Mouse (Mus musculus) stomach, embryonic 15.5 days (tissue): Measurements from ENCODE around the gene Kiss1. TPM values are rescaled to one million over a fixed set of nuclear protein-coding genes. Genes with fewer than 3 reads are reported as not detected.

Experiments
- ATAC-seq: fragments of 200-750 bp; cut with Nextera tagmentation; 2 replicates; pipeline ENCODE4 v1.8.0; 2017; ENCODE audit warnings: low read depth, moderate number of reproducible peaks, moderate TSS enrichment; ENCODE audit not compliant: insufficient read depth, low FRiP score
- H3K27ac ChIP-seq: fragments of 300-500 bp; sonication (generic); 2 replicates; pipeline ENCODE4 v1.5.1; 2015; ENCODE audit warnings: mild to moderate bottlenecking, inconsistent platforms
- H3K27me3 ChIP-seq: fragments of 300-500 bp; sonication (generic); replicated peaks from 2 replicates; pipeline ENCODE4 v1.6.1; 2015; ENCODE audit warnings: inconsistent platforms
- H3K36me3 ChIP-seq: fragments of 300-500 bp; sonication (generic); 2 replicates; pipeline ENCODE4 v1.6.1; 2015; ENCODE audit warnings: inconsistent platforms
- H3K4me1 ChIP-seq: fragments of 300-500 bp; sonication (generic); 2 replicates; pipeline ENCODE4 v1.6.1; 2015; ENCODE audit warnings: inconsistent platforms
- H3K4me2 ChIP-seq: fragments of 300-500 bp; sonication (generic); 2 replicates; pipeline ENCODE4 v1.6.1; 2015; ENCODE audit warnings: mild to moderate bottlenecking, inconsistent platforms
- H3K4me3 ChIP-seq: fragments of 300-500 bp; sonication (generic); replicated peaks from 2 replicates; pipeline ENCODE4 v1.5.1; 2015; ENCODE audit warnings: inconsistent platforms
- H3K9ac ChIP-seq: fragments of 300-500 bp; sonication (generic); 2 replicates; pipeline ENCODE4 v1.6.1; 2015; ENCODE audit warnings: inconsistent platforms
- H3K9me3 ChIP-seq: fragments of 300-500 bp; sonication (generic); 2 replicates; pipeline ENCODE4 v1.6.1; 2016; ENCODE audit warnings: inconsistent platforms
- WGBS: fragments of 180-500 bp; shearing (Covaris S2); methylation state at CpG from one replicate; pipeline ENCODE4 v1.1.7; 2015; 5-methylcytosine and 5-hydroxymethylcytosine counted together
- polyA plus RNA-seq: library from polyadenylated mRNA; unstranded; fragments of >200 nt; fragmentation: Nextera tagmentation; extraction: Ambion mirVana; gene quantifications from 2 replicates; pipeline ENCODE4 v1.2.1, GENCODE M21; 2015

Gene Kiss1
- polyA plus RNA-seq, result not detected in 2 replicates

- H3K9ac ChIP-seq, result no peak within 1 kb of the TSS
- H3K9me3 ChIP-seq, result no peaks in the 10 kb centered on the region
- no peak within 1 kb of the TSS for H3K4me3 ChIP-seq
- 79% methylated on average over 13 of the region's 13 CpGs for WGBS
- no peak within 1 kb of the TSS for H3K4me2 ChIP-seq
- H3K27me3 ChIP-seq, result no peaks in the 10 kb centered on the region
- H3K36me3 ChIP-seq, result no peaks in the 10 kb centered on the region
- ATAC-seq, result no peak
- no peak within 1 kb of the TSS for H3K27ac ChIP-seq
- no peaks in the 10 kb centered on the region for H3K4me1 ChIP-seq
Measured at GRCm38 (mm10) chr1:133321267-133321925, at the start of gene Kiss1. Kiss1 (plus strand) TSS chr1:133321875.

- H3K27me3 ChIP-seq, result no peaks in the 10 kb centered on the region
- no peak overlapping the region for H3K4me3 ChIP-seq
- no peaks in the 10 kb centered on the region for H3K4me1 ChIP-seq
- no peaks in the 10 kb centered on the region for H3K9me3 ChIP-seq
- H3K4me2 ChIP-seq, result no peak overlapping the region
- peaks cover 30% of the 10 kb centered on the region for H3K36me3 ChIP-seq
- WGBS, result 91% methylated on average over 19 of the region's 19 CpGs
- no peak overlapping the region for H3K9ac ChIP-seq
- H3K27ac ChIP-seq, result no peak overlapping the region
- ATAC-seq, result no peak
Measured at GRCm38 (mm10) chr1:133274163-133274562, 47.5 kb upstream of the Kiss1 start.

- ATAC-seq, result no peak
- H3K9ac ChIP-seq, result no peak overlapping the region
- no peak overlapping the region for H3K27ac ChIP-seq
- no peaks in the 10 kb centered on the region for H3K9me3 ChIP-seq
- H3K27me3 ChIP-seq, result no peaks in the 10 kb centered on the region
- no peak overlapping the region for H3K4me2 ChIP-seq
- H3K4me1 ChIP-seq, result no peaks in the 10 kb centered on the region
- peaks cover 20% of the 10 kb centered on the region; the same call in 1 of the 2 replicates for H3K36me3 ChIP-seq
- H3K4me3 ChIP-seq, result no peak overlapping the region
- WGBS, result 60% methylated on average over 5 of the region's 5 CpGs
Measured at GRCm38 (mm10) chr1:133276983-133277382, 44.7 kb upstream of the Kiss1 start.

- 75% methylated on average over 6 of the region's 6 CpGs for WGBS
- Histone ChIP-seq H3K4me1 (no peaks in the 10 kb centered on the region), H3K36me3 (peaks cover 16% of the 10 kb centered on the region; the same call in 1 of the 2 replicates), H3K27me3 (no peaks in the 10 kb centered on the region), H3K9me3 (no peaks in the 10 kb centered on the region), H3K27ac (no peak overlapping the region), H3K4me3 (no peak overlapping the region), H3K4me2 (no peak overlapping the region), H3K9ac (no peak overlapping the region)
- ATAC-seq, result no peak
Measured at GRCm38 (mm10) chr1:133278539-133278938, 43.1 kb upstream of the Kiss1 start.

- WGBS, result 63% methylated on average over 15 of the region's 15 CpGs
- Histone ChIP-seq H3K27ac (no peak overlapping the region), H3K9ac (no peak overlapping the region), H3K9me3 (no peaks in the 10 kb centered on the region), H3K4me3 (no peak overlapping the region), H3K4me2 (no peak overlapping the region), H3K36me3 (peaks cover 13% of the 10 kb centered on the region; the same call in 1 of the 2 replicates), H3K27me3 (no peaks in the 10 kb centered on the region), H3K4me1 (no peaks in the 10 kb centered on the region)
- ATAC-seq, result no peak
Measured at GRCm38 (mm10) chr1:133278946-133279631, 42.6 kb upstream of the Kiss1 start.

GRCm38 (mm10) chr1:133279632-133280093 lies 42.0 kb upstream of the Kiss1 start:
- Histone ChIP-seq H3K9ac (no peak overlapping the region), H3K36me3 (peaks cover 7% of the 10 kb centered on the region; the same call in 1 of the 2 replicates), H3K27ac (no peak overlapping the region), H3K4me1 (no peaks in the 10 kb centered on the region), H3K4me2 (no peak overlapping the region), H3K4me3 (no peak overlapping the region), H3K9me3 (no peaks in the 10 kb centered on the region), H3K27me3 (no peaks in the 10 kb centered on the region)
- ATAC-seq, result no peak
- WGBS, result 56% methylated on average over 11 of the region's 11 CpGs

- no peaks in the 10 kb centered on the region for H3K9me3 ChIP-seq
- no peaks in the 10 kb centered on the region for H3K27me3 ChIP-seq
- H3K36me3 ChIP-seq, result peaks cover 6% of the 10 kb centered on the region
- H3K27ac ChIP-seq, result no peak overlapping the region
- ATAC-seq, result no peak
- whole genome bisulfite sequencing, result 91% methylated on average over 2 of the region's 2 CpGs
- H3K9ac ChIP-seq, result no peak overlapping the region
- H3K4me3 ChIP-seq, result no peak overlapping the region
- no peak overlapping the region for H3K4me2 ChIP-seq
- H3K4me1 ChIP-seq, result no peaks in the 10 kb centered on the region
Measured at GRCm38 (mm10) chr1:133280537-133280936, 41.1 kb upstream of the Kiss1 start.

GRCm38 (mm10) chr1:133285907-133286306 lies 35.8 kb upstream of the Kiss1 start:
- 85% methylated on average over 7 of the region's 7 CpGs for WGBS
- no peaks in the 10 kb centered on the region for H3K4me1 ChIP-seq
- no peaks in the 10 kb centered on the region for H3K9me3 ChIP-seq
- no peak overlapping the region for H3K27ac ChIP-seq
- ATAC-seq, result no peak
- H3K4me3 ChIP-seq, result no peak overlapping the region
- no peak overlapping the region for H3K4me2 ChIP-seq
- H3K36me3 ChIP-seq, result peaks cover 8% of the 10 kb centered on the region; the same call in 1 of the 2 replicates
- no peaks in the 10 kb centered on the region for H3K27me3 ChIP-seq
- H3K9ac ChIP-seq, result no peak overlapping the region

GRCm38 (mm10) chr1:133287051-133287450 lies 34.6 kb upstream of the Kiss1 start:
- peaks cover 8% of the 10 kb centered on the region; the same call in 1 of the 2 replicates for H3K36me3 ChIP-seq
- no peaks in the 10 kb centered on the region for H3K27me3 ChIP-seq
- H3K9ac ChIP-seq, result no peak overlapping the region
- no peak overlapping the region for H3K4me2 ChIP-seq
- H3K4me3 ChIP-seq, result no peak overlapping the region
- 71% methylated on average over 4 of the region's 4 CpGs for WGBS
- H3K4me1 ChIP-seq, result no peaks in the 10 kb centered on the region
- ATAC-seq, result no peak
- H3K27ac ChIP-seq, result no peak overlapping the region
- no peaks in the 10 kb centered on the region for H3K9me3 ChIP-seq

- Histone ChIP-seq H3K4me3 (no peak overlapping the region), H3K9me3 (no peaks in the 10 kb centered on the region), H3K9ac (no peak overlapping the region), H3K27me3 (no peaks in the 10 kb centered on the region), H3K36me3 (peaks cover 8% of the 10 kb centered on the region; the same call in 1 of the 2 replicates), H3K4me2 (no peak overlapping the region), H3K27ac (no peak overlapping the region), H3K4me1 (no peaks in the 10 kb centered on the region)
- no peak for ATAC-seq
- 85% methylated on average over 12 of the region's 12 CpGs for WGBS
Measured at GRCm38 (mm10) chr1:133287880-133288279, 33.8 kb upstream of the Kiss1 start.

GRCm38 (mm10) chr1:133291888-133292287 lies 29.8 kb upstream of the Kiss1 start:
- Histone ChIP-seq H3K27me3 (no peaks in the 10 kb centered on the region), H3K9me3 (no peaks in the 10 kb centered on the region), H3K36me3 (0 out of 2 replicates have a peak, but pooled peaks cover 8% of the 10 kb centered on the region), H3K27ac (no peak overlapping the region), H3K4me1 (no peaks in the 10 kb centered on the region), H3K4me2 (no peak overlapping the region), H3K9ac (no peak overlapping the region), H3K4me3 (no peak overlapping the region)
- WGBS, result 85% methylated on average over 6 of the region's 6 CpGs
- no peak for ATAC-seq

- ATAC-seq, result no peak
- H3K4me1 ChIP-seq, result no peaks in the 10 kb centered on the region
- H3K4me3 ChIP-seq, result no peak overlapping the region
- H3K4me2 ChIP-seq, result no peak overlapping the region
- no peak overlapping the region for H3K27ac ChIP-seq
- 0 out of 2 replicates have a peak, but pooled peaks cover 5% of the 10 kb centered on the region for H3K36me3 ChIP-seq
- H3K27me3 ChIP-seq, result no peaks in the 10 kb centered on the region
- H3K9ac ChIP-seq, result no peak overlapping the region
- no peaks in the 10 kb centered on the region for H3K9me3 ChIP-seq
Measured at GRCm38 (mm10) chr1:133292608-133293007, 29.1 kb upstream of the Kiss1 start.
